Mouse (Mus musculus): Measurements from ENCODE around the gene Prrt1. TPM values are rescaled to one million over a fixed set of nuclear protein-coding genes. Genes with fewer than 3 reads are reported as not detected.

Gene Prrt1
- total and polyA plus RNA-seq, 3 experiments, result not detected

GRCm38 (mm10) chr17:34587423-34587811 is 41.9 kb upstream of the Prrt1 start:
- DNase-seq (ENCODE audit: extremely low read depth), result peak; percentile 90
- H3K4me1 ChIP-seq (ENCODE audit: control insufficient read depth in 1 of 2, insufficient read depth in 2 of 2), result peaks cover 3 to 28% of the 10 kb centered on the region in 2 experiments; a peak in 2 of 4 replicates
- no peaks in the 10 kb centered on the region; the same call in 1 of the 2 replicates for H3K79me2 ChIP-seq (replicated peaks; ENCODE audit: control insufficient read depth, extremely low read depth, insufficient read depth, poor library complexity, severe bottlenecking)
- peak overlapping the region; percentile 65 for H3K9ac ChIP-seq (ENCODE audit: insufficient read depth, low read depth)
- dilution Hi-C loops (cut with MboI; ENCODE audit: extremely low pct_ligation_motif_present, extremely low pct_unique_long_range_greater_than_20kb, low sequenced_read_pairs), result no loop called here
- no peak overlapping the region; the same call in 1 of the 2 replicates for H3K4me2 ChIP-seq (ENCODE audit: insufficient read depth, low read depth, poor library complexity, severe bottlenecking)
- no peaks in the 10 kb centered on the region for H3K9me3 ChIP-seq (replicated peaks; ENCODE audit: low read length)
- H3K27ac ChIP-seq (ENCODE audit: insufficient read depth, low read depth), result no peak overlapping the region
- H3K36me3 ChIP-seq (replicated peaks in 1 of 2; ENCODE audit: control insufficient read depth in 1 of 2, insufficient read depth in 1 of 2, low read length in 1 of 2), result no peaks in the 10 kb centered on the region
- in situ Hi-C loops (cut with MboI; ENCODE audit: low pct_ligation_motif_present, low pct_unique_long_range_greater_than_20kb, low sequenced_read_pairs), result no loop called here
- peak overlapping the region; percentile 74 to 88 (median 82) for H3K4me3 ChIP-seq (replicated peaks in 1 of 3; ENCODE audit: low read depth in 2 of 3, low read length in 2 of 3, poor library complexity in 1 of 3)
- TF ChIP-seq USF1 (IDR thresholded peaks at IDR 0.05; ENCODE audit: low read depth, low read length) (no peak), ETS1 (conservative IDR thresholded peaks at IDR 0.05; ENCODE audit: low read depth, low read length) (no peak), MXI1 (IDR thresholded peaks at IDR 0.05; ENCODE audit: low read depth, low read length) (peak; percentile 22; the same call in 1 of the 2 replicates), ZC3H11A (IDR thresholded peaks at IDR 0.05; ENCODE audit: low read depth, low read length) (no peak), JUND (conservative IDR thresholded peaks at IDR 0.05; ENCODE audit: low read depth, low read length) (no peak), TCF12 (IDR thresholded peaks at IDR 0.05; ENCODE audit: low read depth, low read length) (peak; percentile 84), BHLHE40 (IDR thresholded peaks at IDR 0.05; ENCODE audit: low read depth, low read length) (peak; percentile 63), MAFK (IDR thresholded peaks at IDR 0.05; ENCODE audit: insufficient replicate concordance, low read length) (no peak), HCFC1 (IDR thresholded peaks at IDR 0.05; ENCODE audit: low read depth, low read length) (no peak), PAX5 (IDR thresholded peaks at IDR 0.05; ENCODE audit: low read length) (no peak), CTCF (conservative IDR thresholded peaks at IDR 0.05 in 1 of 2, IDR thresholded peaks at IDR 0.05 in 1 of 2; ENCODE audit: low read depth in 2 of 2, low read length in 2 of 2) (no peak), MYC (IDR thresholded peaks at IDR 0.05; ENCODE audit: low read depth, low read length) (no peak), POLR2A (IDR thresholded peaks at IDR 0.05; ENCODE audit: low read depth, low read length) (peak; percentile 83), TBP (conservative IDR thresholded peaks at IDR 0.05; ENCODE audit: low read depth, low read length) (0 out of 2 replicates have a peak, but pooled peaks have one; percentile 26), IRF4 (IDR thresholded peaks at IDR 0.05; ENCODE audit: low read depth, low read length) (no peak), POLR2AphosphoS2 (IDR thresholded peaks at IDR 0.05; ENCODE audit: low read depth, low read length) (peak; percentile 77; the same call in 1 of the 2 replicates), JUN (IDR thresholded peaks at IDR 0.05; ENCODE audit: insufficient read depth, low read depth, low read length) (no peak), NRF1 (IDR thresholded peaks at IDR 0.05; ENCODE audit: low read depth, low read length) (peak; percentile 82), MAZ (IDR thresholded peaks at IDR 0.05; ENCODE audit: low read depth, low read length) (no peak), RCOR1 (conservative IDR thresholded peaks at IDR 0.05; ENCODE audit: low read depth, low read length) (no peak), MEF2A (IDR thresholded peaks at IDR 0.05; ENCODE audit: borderline replicate concordance, low read depth, low read length) (no peak), NELFE (IDR thresholded peaks at IDR 0.05; ENCODE audit: low read depth, low read length) (peak; percentile 86), ELF1 (IDR thresholded peaks at IDR 0.05; ENCODE audit: low read depth, low read length) (peak; percentile 64), MAX (IDR thresholded peaks at IDR 0.05; ENCODE audit: low read length) (no peak), GABPA (IDR thresholded peaks at IDR 0.05; ENCODE audit: insufficient replicate concordance, low read depth, low read length) (no peak), RAD21 (IDR thresholded peaks at IDR 0.05; ENCODE audit: low read depth, low read length) (no peak)
- H3K27me3 ChIP-seq (replicated peaks), result peaks cover 4% of the 10 kb centered on the region
